Mouse (Mus musculus) MEL (cell line): ENCODE data around the gene Nkd1. TPM values are rescaled to one million over a fixed set of nuclear protein-coding genes. Genes with fewer than 3 reads are reported as not detected.

ENCODE experiments used
- DNase-seq: peaks from one replicate; pipeline ENCODE4 v3.0.0; 2011; ENCODE audit warnings: low read depth, low spot score
- H3K27ac ChIP-seq: 2 replicates; pipeline ENCODE4 v1.5.1; 2012; ENCODE audit warnings: low read depth, mild to moderate bottlenecking, control low read depth, low read length, moderate library complexity; ENCODE audit not compliant: control insufficient read depth
- H3K27me3 ChIP-seq, 2 experiments: fragments of 150-350 bp in 1 of 2; sonication (generic) in 1 of 2; 2 replicates each; pipeline ENCODE4 v1.6.1; 2012; ENCODE audit warnings: low read length in 2 of 2, mild to moderate bottlenecking in 2 of 2, improper control_type of control experiment in 1 of 2, moderate library complexity in 1 of 2; ENCODE audit not compliant: insufficient read depth in 2 of 2, control insufficient read depth in 1 of 2
- H3K36me3 ChIP-seq, 2 experiments: 2 replicates each; pipeline ENCODE4 v1.6.1; 2012 to 2014; ENCODE audit warnings: low read length in 2 of 2, improper control_type of control experiment in 1 of 2, inconsistent platforms in 1 of 2, mild to moderate bottlenecking in 1 of 2; ENCODE audit not compliant: insufficient read depth in 2 of 2, control insufficient read depth in 1 of 2
- H3K4me1 ChIP-seq, 2 experiments: fragments of 150-350 bp in 1 of 2; sonication (generic) in 1 of 2; 2 replicates each; pipeline ENCODE4 v1.6.1; 2012; ENCODE audit warnings: low read length in 2 of 2, improper control_type of control experiment in 1 of 2, mild to moderate bottlenecking in 1 of 2; ENCODE audit not compliant: insufficient read depth in 2 of 2, control insufficient read depth in 1 of 2
- H3K4me3 ChIP-seq, 2 experiments: fragments of 150-350 bp in 1 of 2; sonication (generic) in 1 of 2; 2 replicates each; pipeline ENCODE4 v1.5.1; 2012; ENCODE audit warnings: low read depth in 2 of 2, low read length in 2 of 2, mild to moderate bottlenecking in 2 of 2, moderate library complexity in 2 of 2, control low read depth in 1 of 2, improper control_type of control experiment in 1 of 2; ENCODE audit not compliant: control insufficient read depth in 1 of 2, insufficient read depth in 1 of 2
- H3K79me2 ChIP-seq: 2 replicates; pipeline ENCODE4 v1.6.1; 2012; ENCODE audit warnings: mild to moderate bottlenecking, low read length, moderate library complexity; ENCODE audit not compliant: control insufficient read depth, poor library complexity, insufficient read depth
- H3K9ac ChIP-seq: 2 replicates; pipeline ENCODE4 v1.6.1; 2012; ENCODE audit warnings: low read depth, mild to moderate bottlenecking, control low read depth, low read length, moderate library complexity; ENCODE audit not compliant: control insufficient read depth, poor library complexity, severe bottlenecking
- H3K9me3 ChIP-seq: fragments of 150-350 bp; sonication (generic); replicated peaks from 2 replicates; pipeline ENCODE4 v1.6.1; 2012; ENCODE audit warnings: mild to moderate bottlenecking, low read length, improper control_type of control experiment, moderate library complexity; ENCODE audit not compliant: insufficient read depth
- CHD1 ChIP-seq: IDR thresholded peaks from 2 replicates; pipeline ENCODE4 v1.6.1; 2012; ENCODE audit warnings: low read depth, mild to moderate bottlenecking, inconsistent platforms, low read length, improper control_type of control experiment
- CHD2 ChIP-seq: IDR thresholded peaks from 2 replicates; pipeline ENCODE4 v1.6.1; 2011; ENCODE audit warnings: low read length, improper control_type of control experiment
- CTCF ChIP-seq, 3 experiments: IDR thresholded peaks in 2 of 3; conservative IDR thresholded peaks in 1 of 3; 2 replicates each; pipeline ENCODE4 v1.5.1; 2011 to 2012; ENCODE audit warnings: low read length in 3 of 3, low read depth in 2 of 3, mild to moderate bottlenecking in 2 of 3, improper control_type of control experiment in 1 of 3, inconsistent platforms in 1 of 3, mixed read lengths in 1 of 3, moderate library complexity in 1 of 3; ENCODE audit not compliant: control insufficient read depth in 1 of 3, insufficient read depth in 1 of 3, poor library complexity in 1 of 3, severe bottlenecking in 1 of 3
- EP300 ChIP-seq, 2 experiments: IDR thresholded peaks; 2 replicates each; pipeline ENCODE4 v1.6.1; 2011; ENCODE audit warnings: improper control_type of control experiment in 2 of 2, low read length in 2 of 2, low read depth in 1 of 2, mild to moderate bottlenecking in 1 of 2
- KAT2A ChIP-seq: conservative IDR thresholded peaks from 2 replicates; pipeline ENCODE4 v1.6.1; 2012; ENCODE audit warnings: low read depth, low read length, improper control_type of control experiment, inconsistent platforms
- MAX ChIP-seq: IDR thresholded peaks from 2 replicates; pipeline ENCODE4 v1.6.1; 2011; ENCODE audit warnings: low read length, improper control_type of control experiment
- MXI1 ChIP-seq: IDR thresholded peaks from 2 replicates; pipeline ENCODE4 v1.6.1; 2011; ENCODE audit warnings: mild to moderate bottlenecking, low read depth, low read length, improper control_type of control experiment
- POLR2A ChIP-seq, 2 experiments: IDR thresholded peaks; 2 replicates each; pipeline ENCODE4 v1.6.1; 2011 to 2012; ENCODE audit warnings: low read length in 2 of 2, mild to moderate bottlenecking in 2 of 2, control low read depth in 1 of 2, improper control_type of control experiment in 1 of 2, low read depth in 1 of 2, moderate library complexity in 1 of 2; ENCODE audit not compliant: control insufficient read depth in 1 of 2, insufficient read depth in 1 of 2, poor library complexity in 1 of 2
- RCOR1 ChIP-seq: IDR thresholded peaks from 2 replicates; pipeline ENCODE4 v1.6.1; 2012; ENCODE audit warnings: low read depth, mild to moderate bottlenecking, inconsistent platforms, low read length, improper control_type of control experiment
- TBP ChIP-seq: IDR thresholded peaks from 2 replicates; pipeline ENCODE4 v1.8.0; 2011; ENCODE audit warnings: low read depth, low read length, improper control_type of control experiment
- TCF12 ChIP-seq: IDR thresholded peaks from 2 replicates; pipeline ENCODE4 v1.6.1; 2014; ENCODE audit warnings: low read depth, mild to moderate bottlenecking, inconsistent platforms, low read length, improper control_type of control experiment, moderate library complexity
- ZKSCAN1 ChIP-seq: IDR thresholded peaks from 2 replicates; pipeline ENCODE4 v1.6.1; 2012; ENCODE audit warnings: low read depth, mild to moderate bottlenecking, inconsistent platforms, low read length, improper control_type of control experiment, moderate library complexity
- ZMIZ1 ChIP-seq: IDR thresholded peaks from 2 replicates; pipeline ENCODE4 v1.6.1; 2012; ENCODE audit warnings: low read depth, mild to moderate bottlenecking, inconsistent platforms, low read length, improper control_type of control experiment, moderate library complexity
- polyA plus RNA-seq, 2 experiments: library from polyadenylated mRNA; stranded (reverse) in 1 of 2; unstranded in 1 of 2; fragments of >175 nt in 1 of 2; fragments of >200 nt in 1 of 2; gene quantifications; 2 replicates each; pipeline versions ENCODE4 v1.2.1 to v1.2.4; 2012; ENCODE audit warnings: low replicate concordance in 2 of 2, low read depth in 1 of 2; ENCODE audit not compliant: insufficient read length in 2 of 2, insufficient read depth in 1 of 2, missing spikeins in 1 of 2
- total RNA-seq: library from RNA; depleted of rRNA; stranded (reverse); fragments of 300-350 nt; gene quantifications from 2 replicates; pipeline ENCODE4 v1.2.3, GENCODE M21; 2012

Gene Nkd1
- total and polyA plus RNA-seq, 3 experiments, result not detected

DNA sequence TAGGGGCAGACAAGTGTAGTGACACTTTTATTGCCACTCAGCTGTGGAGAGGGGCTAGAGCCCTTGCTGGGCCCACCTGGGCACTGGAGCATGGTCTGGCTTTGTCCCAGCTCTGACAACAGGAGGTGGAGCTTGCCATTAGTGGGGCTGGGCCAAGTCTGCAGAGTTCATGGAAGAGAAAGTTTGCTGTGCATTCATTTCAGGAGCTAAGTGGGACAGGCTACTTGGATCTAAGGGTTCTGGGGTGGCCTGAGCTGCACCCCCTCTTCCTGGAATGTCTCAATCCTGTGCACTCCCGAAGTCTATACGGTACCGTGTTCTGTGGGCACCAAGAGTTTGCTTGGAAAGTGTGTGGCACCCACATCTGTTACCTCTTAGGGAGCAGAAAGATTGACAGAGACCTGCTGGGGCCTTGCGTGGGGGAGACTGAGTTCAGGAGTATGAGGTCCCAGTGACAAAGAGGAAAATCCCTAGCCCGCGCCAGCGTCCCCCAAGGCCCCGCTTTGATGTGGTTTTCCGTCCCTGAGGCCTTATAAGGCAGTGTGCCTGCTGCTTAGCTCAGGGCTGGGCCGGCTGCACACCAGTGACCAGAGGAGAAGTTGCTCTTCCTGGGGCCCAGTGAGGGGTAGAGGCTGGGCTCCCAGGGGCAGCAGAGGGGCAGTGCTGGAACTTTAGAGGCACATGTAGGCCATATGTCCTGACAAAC lies 49.3 kb downstream of the Nkd1 start:
- no peak for TF ChIP-seq POLR2A (IDR thresholded peaks at IDR 0.05; ENCODE audit: control insufficient read depth in 1 of 2, insufficient read depth in 1 of 2, low read depth in 1 of 2, low read length in 2 of 2, poor library complexity in 1 of 2)
- TF ChIP-seq CHD1, result no peak
- no peak for TF ChIP-seq MXI1
- TF ChIP-seq ZKSCAN1, result no peak
- no peak for TF ChIP-seq TCF12
- no peak for TF ChIP-seq CTCF (IDR thresholded peaks at IDR 0.05 in 2 of 3, conservative IDR thresholded peaks at IDR 0.05 in 1 of 3; ENCODE audit: control insufficient read depth in 1 of 3, insufficient read depth in 1 of 3, low read depth in 2 of 3, low read length in 3 of 3, poor library complexity in 1 of 3, severe bottlenecking in 1 of 3)
- no peak for TF ChIP-seq CHD2
- TF ChIP-seq MAX, result no peak
- TF ChIP-seq TBP, result no peak
- Histone ChIP-seq H3K79me2 (no peaks in the 10 kb centered on the region), H3K4me3 (no peak overlapping the region), H3K9ac (no peak overlapping the region), H3K36me3 (no peaks in the 10 kb centered on the region), H3K9me3 (no peaks in the 10 kb centered on the region), H3K27me3 (no peaks in the 10 kb centered on the region), H3K27ac (no peak overlapping the region), H3K4me1 (no peaks in the 10 kb centered on the region)
- DNase-seq, result no peak

GRCm38 (mm10) chr8:88571434-88572184 lies 50.5 kb downstream of the Nkd1 start:
- no peak for TF ChIP-seq ZMIZ1
- TF ChIP-seq RCOR1, result no peak
- TF ChIP-seq KAT2A, result no peak
- no peak for TF ChIP-seq MXI1
- TF ChIP-seq EP300 (IDR thresholded peaks at IDR 0.05; ENCODE audit: low read depth in 1 of 2, low read length in 2 of 2), result no peak
- no peaks in the 10 kb centered on the region for H3K9me3 ChIP-seq
- no peak overlapping the region for H3K27ac ChIP-seq
- H3K9ac ChIP-seq, result no peak overlapping the region
- H3K4me1 ChIP-seq, result no peaks in the 10 kb centered on the region
- DNase-seq, result no peak
- no peaks in the 10 kb centered on the region for H3K36me3 ChIP-seq
- no peaks in the 10 kb centered on the region for H3K79me2 ChIP-seq
- H3K4me3 ChIP-seq, result no peak overlapping the region
- H3K27me3 ChIP-seq, result no peaks in the 10 kb centered on the region
